Mouse (Mus musculus): Measurements from ENCODE around the gene Kctd12b.
"Not testable (repeated sequence)": the region's sequence is repeated elsewhere in the genome, so short reads cannot be mapped to it uniquely, and the experiment has no call there.

The Kctd12b gene

GRCm38 (mm10) chrX:153695782-153696395 lies at the start of gene Kctd12b:
Gene Kctd12b (minus strand): TSS chrX:153696391.
- peak; percentile 27 for DNase-seq (ENCODE audit: low spot score)

- DNase-seq (ENCODE audit: low spot score), result no peak
Measured at GRCm38 (mm10) chrX:153742493-153742892, 46.3 kb upstream of the Kctd12b start.

DNA sequence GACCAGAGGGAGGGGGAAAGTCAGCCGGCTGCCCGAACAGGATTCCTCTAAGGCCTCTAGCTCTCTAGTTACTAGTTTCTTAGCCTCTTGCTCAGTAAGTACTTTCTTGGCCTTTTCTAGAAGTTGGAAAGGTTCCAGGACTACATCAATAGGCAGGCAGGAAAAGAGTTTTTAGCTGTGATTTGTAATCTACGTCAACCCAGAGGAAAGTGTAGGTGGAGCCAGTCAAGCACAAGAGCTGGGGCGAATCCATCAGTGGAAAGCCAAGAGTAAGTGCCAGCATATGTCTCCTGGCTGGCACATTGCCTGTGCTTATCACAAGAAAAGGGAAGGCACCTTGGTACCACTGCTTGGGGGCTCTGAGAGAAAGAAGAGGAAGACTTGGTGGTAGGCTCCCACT lies 39.5 kb upstream of the Kctd12b start:
- no peak for DNase-seq (ENCODE audit: low spot score)

DNA sequence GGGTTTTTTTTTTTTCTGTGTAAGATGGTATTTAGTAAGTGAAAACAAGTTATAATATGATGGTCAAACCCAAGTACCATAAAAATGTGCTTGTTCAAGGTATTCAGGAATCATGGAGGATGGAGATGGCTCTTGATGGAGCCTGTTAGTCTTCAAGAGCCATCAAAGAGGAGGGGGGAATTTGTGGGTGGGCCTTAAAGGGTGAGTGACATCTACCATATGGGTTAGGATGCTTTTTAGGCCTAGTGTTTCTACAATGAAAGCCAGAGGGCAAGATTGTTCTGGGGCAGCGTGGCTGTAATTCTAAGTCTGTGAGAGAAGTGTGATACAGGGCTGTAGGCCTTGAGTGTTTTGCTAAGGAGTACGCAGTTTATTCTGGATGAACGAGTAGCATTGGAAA lies 28.2 kb upstream of the Kctd12b start:
- DNase-seq (ENCODE audit: low spot score), result peak; percentile 79

DNA sequence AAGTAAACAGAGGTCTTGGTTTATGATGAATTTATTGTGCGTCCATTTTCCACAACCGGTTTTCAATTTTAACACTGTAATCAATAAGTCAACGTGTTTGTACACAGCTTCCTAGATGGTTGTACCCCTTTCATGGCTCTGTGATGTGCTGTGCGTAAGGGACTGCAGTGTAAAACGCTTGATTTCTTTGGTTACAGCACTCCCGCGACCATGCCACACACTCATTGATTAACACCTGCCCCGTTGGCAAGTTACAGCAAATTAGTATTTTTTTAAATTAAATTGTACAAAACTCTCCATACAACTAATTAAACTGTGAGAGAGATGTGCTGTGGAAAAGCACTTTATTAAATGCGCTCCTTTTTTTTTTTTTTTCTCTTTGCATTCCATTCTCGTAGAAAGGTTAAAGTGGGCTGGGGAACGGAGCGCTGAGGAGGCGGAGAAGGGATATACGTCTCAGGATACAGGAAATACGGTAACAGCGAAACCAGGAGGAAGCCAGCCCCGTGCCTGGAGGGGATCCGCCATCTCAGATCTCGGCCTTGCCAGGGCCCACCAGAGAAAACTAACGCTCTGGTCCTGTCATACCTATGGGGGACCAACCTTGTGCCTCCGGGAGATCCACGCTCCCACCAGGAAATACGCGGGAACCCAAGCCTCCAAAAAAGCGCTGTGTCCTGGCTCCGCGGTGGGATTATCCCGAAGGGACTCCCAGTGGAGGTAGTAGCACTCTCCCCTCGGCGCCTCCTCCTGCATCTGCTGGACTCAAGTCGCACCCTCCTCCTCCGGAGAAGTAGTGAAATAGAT lies 27.1 kb upstream of the Kctd12b start, which contains the start of gene Nbdy:
Gene Nbdy (plus strand): TSS at position 481 of the 807 bp plus-strand sequence.
- DNase-seq (ENCODE audit: low spot score), result peak; percentile 78

- peak; percentile 58 for DNase-seq (ENCODE audit: low spot score)
Measured at GRCm38 (mm10) chrX:153719602-153720001, 23.4 kb upstream of the Kctd12b start.

- DNase-seq (ENCODE audit: low spot score), result no peak
Measured at GRCm38 (mm10) chrX:153716716-153717115, 20.5 kb upstream of the Kctd12b start.

DNA sequence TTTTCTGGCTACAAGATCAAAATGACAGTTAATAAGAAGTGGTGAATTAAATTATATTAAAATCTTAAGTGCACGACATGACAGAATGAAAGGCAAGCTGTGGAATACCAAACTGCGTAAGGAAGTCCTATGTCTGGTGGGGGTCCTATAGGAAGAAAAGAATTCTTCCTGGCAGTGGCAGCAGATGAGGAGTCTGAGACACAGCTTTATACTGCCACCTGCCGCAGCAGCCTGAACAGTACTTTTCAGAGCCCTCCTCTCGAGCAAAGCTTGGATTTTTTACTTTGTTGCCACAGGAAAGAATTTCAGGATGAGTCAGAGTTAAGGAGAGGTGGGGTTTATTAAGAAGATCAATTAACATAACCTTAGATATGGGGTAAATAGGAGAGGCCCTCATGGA lies 11.5 kb upstream of the Kctd12b start:
- DNase-seq (ENCODE audit: low spot score), result peak; percentile 23

DNA sequence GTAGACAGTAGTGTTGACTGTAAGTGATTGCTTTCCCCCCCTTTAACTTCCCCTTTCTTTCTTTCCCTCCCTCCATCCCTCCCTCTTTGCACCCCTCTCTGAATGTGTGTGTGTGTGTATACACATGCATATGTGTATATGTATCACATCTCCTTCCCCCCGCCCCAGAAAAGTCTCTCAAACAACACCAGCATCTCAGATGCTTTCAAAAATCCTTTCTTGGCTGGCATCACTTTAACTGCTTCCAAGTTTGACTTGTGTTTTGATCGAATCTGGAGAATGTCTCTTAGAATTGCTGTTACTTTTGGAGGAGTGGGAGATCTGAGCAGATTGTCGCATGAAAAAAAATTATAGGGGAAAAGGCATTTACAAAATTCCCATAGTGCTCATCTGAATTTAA lies 4.3 kb upstream of the Kctd12b start:
- DNase-seq (ENCODE audit: low spot score), result no peak

DNA sequence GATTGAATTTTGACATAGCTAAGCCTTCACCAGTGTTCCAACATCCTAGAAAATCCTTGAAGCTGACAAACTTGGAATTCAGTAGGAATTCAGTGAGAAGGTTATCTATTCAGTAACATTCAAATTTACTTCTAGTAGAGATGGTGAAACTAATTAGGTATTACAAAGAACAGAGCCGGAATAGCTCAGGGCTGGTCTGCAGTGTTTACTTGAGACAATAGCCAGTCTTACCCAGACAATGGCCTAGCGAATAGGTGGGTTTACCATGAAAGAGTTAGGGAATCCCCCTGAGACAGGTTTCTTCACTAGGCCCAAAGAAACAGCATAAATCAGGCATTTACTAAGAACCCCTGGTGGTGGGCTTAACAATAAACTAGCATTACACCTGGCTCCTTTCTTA lies 28.0 kb downstream of the Kctd12b start:
- not testable (repeated sequence) for DNase-seq (ENCODE audit: low spot score)

- no peak for DNase-seq (ENCODE audit: low spot score)
Measured at GRCm38 (mm10) chrX:153664903-153665302, 31.3 kb downstream of the Kctd12b start.

DNA sequence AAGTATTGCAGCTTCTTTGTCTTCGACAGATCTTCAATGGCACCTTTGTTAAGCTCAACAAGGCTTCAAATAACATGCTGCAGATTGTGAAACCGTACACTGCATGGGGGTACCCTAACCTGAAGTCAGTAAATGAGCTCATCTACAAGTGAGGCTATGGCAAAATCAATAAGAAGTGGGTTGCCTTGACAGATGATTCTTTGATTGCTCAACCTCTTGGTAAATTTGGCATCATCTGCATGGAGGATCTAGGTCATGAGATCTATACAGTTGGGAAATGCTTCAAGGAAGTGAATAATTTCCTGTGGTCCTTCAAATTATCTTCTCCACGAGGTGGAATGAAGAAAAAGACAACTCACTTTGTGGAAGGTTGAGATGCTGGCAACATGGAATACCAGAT lies 39.2 kb downstream of the Kctd12b start:
- no peak for DNase-seq (ENCODE audit: low spot score)

GRCm38 (mm10) chrX:153640615-153641014 lies 55.6 kb downstream of the Kctd12b start:
- peak; percentile 2 for DNase-seq (ENCODE audit: low spot score)

GRCm38 (mm10) chrX:153636247-153636646 lies 59.9 kb downstream of the Kctd12b start:
- DNase-seq (ENCODE audit: low spot score), result peak; percentile 52

Data from embryo, embryonic 10.5 days (tissue).